Mouse (Mus musculus) heart, embryonic 16.5 days (tissue): ENCODE measurements at regions not wholly inside any gene's neighbourhood (a gene's known extent, or its start where the extent isn't known, plus 50 kb on each side); places are given as distances from the start of the nearest gene placed in this dataset.

Experiments
- ATAC-seq: fragments of 200-750 bp; cut with Nextera tagmentation; replicated peaks from 2 replicates; pipeline ENCODE4 v1.8.0; 2017; ENCODE audit warnings: moderate number of reproducible peaks; ENCODE audit not compliant: insufficient read depth, low FRiP score; ENCODE audit errors: extremely low read depth
- H3K27ac ChIP-seq: fragments of 300-500 bp; sonication (generic); 2 replicates; pipeline ENCODE4 v1.5.1; 2014; ENCODE audit warnings: mild to moderate bottlenecking, low read length, control low read depth, moderate library complexity
- H3K27me3 ChIP-seq: fragments of 300-500 bp; sonication (generic); 2 replicates; pipeline ENCODE4 v1.6.1; 2014; ENCODE audit warnings: low read length, mixed read lengths; ENCODE audit not compliant: control insufficient read depth, insufficient read depth
- H3K36me3 ChIP-seq: fragments of 300-500 bp; sonication (generic); 2 replicates; pipeline ENCODE4 v1.6.1; 2014; ENCODE audit not compliant: control insufficient read depth, insufficient read depth
- H3K4me1 ChIP-seq: fragments of 300-500 bp; sonication (generic); 2 replicates; pipeline ENCODE4 v1.6.1; 2014; ENCODE audit warnings: low read length, mixed read lengths; ENCODE audit not compliant: control insufficient read depth, insufficient read depth
- H3K4me2 ChIP-seq: fragments of 300-500 bp; sonication (generic); 2 replicates; pipeline ENCODE4 v1.6.1; 2014; ENCODE audit warnings: low read depth, mild to moderate bottlenecking, control low read depth, low read length
- H3K4me3 ChIP-seq: fragments of 300-500 bp; sonication (generic); 2 replicates; pipeline ENCODE4 v1.5.1; 2014; ENCODE audit warnings: mild to moderate bottlenecking, control low read depth, low read length
- H3K9ac ChIP-seq: fragments of 300-500 bp; sonication (generic); 2 replicates; pipeline ENCODE4 v1.6.1; 2014; ENCODE audit warnings: low read length, control low read depth
- H3K9me3 ChIP-seq: fragments of 300-500 bp; sonication (generic); replicated peaks from 2 replicates; pipeline ENCODE4 v1.6.1; 2016; ENCODE audit warnings: low read length; ENCODE audit not compliant: control insufficient read depth
- WGBS: fragments of 180-500 bp; shearing (Covaris S2); extraction: QIAGEN DNeasy Blood & Tissue Kit; methylation state at CpG from one replicate; pipeline ENCODE4 v1.1.7; 2014; 5-methylcytosine and 5-hydroxymethylcytosine counted together

GRCm38 (mm10) chr13:101895161-101895560, 127.1 kb upstream of the Pik3r1 start:
- Histone ChIP-seq H3K27me3 (no peaks in the 10 kb centered on the region), H3K9me3 (no peaks in the 10 kb centered on the region), H3K36me3 (no peaks in the 10 kb centered on the region), H3K27ac (no peak overlapping the region), H3K4me2 (no peak overlapping the region), H3K4me1 (no peaks in the 10 kb centered on the region), H3K4me3 (no peak overlapping the region), H3K9ac (no peak overlapping the region)
- 80% methylated on average over 7 of the region's 7 CpGs for WGBS
- ATAC-seq: no peak

- H3K27ac ChIP-seq: no peak overlapping the region
- H3K4me1 ChIP-seq: no peaks in the 10 kb centered on the region
- no peak overlapping the region for H3K4me3 ChIP-seq
- ATAC-seq: no peak
- no peak overlapping the region for H3K9ac ChIP-seq
- no peak overlapping the region for H3K4me2 ChIP-seq
- H3K27me3 ChIP-seq: no peaks in the 10 kb centered on the region
- WGBS: 89% methylated on average over 4 of the region's 4 CpGs
- no peaks in the 10 kb centered on the region for H3K36me3 ChIP-seq
- H3K9me3 ChIP-seq: no peaks in the 10 kb centered on the region
Measured at GRCm38 (mm10) chr13:101895686-101896085, 127.7 kb upstream of the Pik3r1 start.

GRCm38 (mm10) chr13:101896946-101897345, 128.9 kb upstream of the Pik3r1 start:
- Histone ChIP-seq H3K9ac (no peak overlapping the region), H3K9me3 (no peaks in the 10 kb centered on the region), H3K4me3 (no peak overlapping the region), H3K4me1 (no peaks in the 10 kb centered on the region), H3K27me3 (no peaks in the 10 kb centered on the region), H3K36me3 (no peaks in the 10 kb centered on the region), H3K27ac (no peak overlapping the region), H3K4me2 (no peak overlapping the region)
- WGBS: 83% methylated on average over 4 of the region's 4 CpGs
- ATAC-seq: no peak

- no peak overlapping the region for H3K4me2 ChIP-seq
- no peaks in the 10 kb centered on the region for H3K4me1 ChIP-seq
- H3K27me3 ChIP-seq: no peaks in the 10 kb centered on the region
- H3K27ac ChIP-seq: no peak overlapping the region
- no peak overlapping the region for H3K4me3 ChIP-seq
- H3K9me3 ChIP-seq: no peaks in the 10 kb centered on the region
- H3K36me3 ChIP-seq: no peaks in the 10 kb centered on the region
- no peak overlapping the region for H3K9ac ChIP-seq
- no peak for ATAC-seq
- 55% methylated on average over 7 of the region's 7 CpGs for WGBS
Measured at GRCm38 (mm10) chr13:101902213-101902612, 134.2 kb upstream of the Pik3r1 start.

GRCm38 (mm10) chr13:101905909-101906676, 138.1 kb upstream of the Pik3r1 start:
- Histone ChIP-seq H3K27ac (no peak overlapping the region), H3K4me1 (no peaks in the 10 kb centered on the region), H3K4me2 (no peak overlapping the region), H3K9ac (no peak overlapping the region), H3K9me3 (no peaks in the 10 kb centered on the region), H3K27me3 (no peaks in the 10 kb centered on the region), H3K36me3 (no peaks in the 10 kb centered on the region), H3K4me3 (no peak overlapping the region)
- ATAC-seq: no peak
- 86% methylated on average over 7 of the region's 7 CpGs for WGBS

GRCm38 (mm10) chr13:101909026-101909425, 141.0 kb upstream of the Pik3r1 start:
- H3K9ac ChIP-seq: no peak overlapping the region
- no peak overlapping the region for H3K4me3 ChIP-seq
- H3K4me1 ChIP-seq: no peaks in the 10 kb centered on the region
- WGBS: 68% methylated on average over 5 of the region's 5 CpGs
- no peaks in the 10 kb centered on the region for H3K9me3 ChIP-seq
- H3K27ac ChIP-seq: no peak overlapping the region
- H3K36me3 ChIP-seq: no peaks in the 10 kb centered on the region
- no peaks in the 10 kb centered on the region for H3K27me3 ChIP-seq
- H3K4me2 ChIP-seq: no peak overlapping the region
- no peak for ATAC-seq

GRCm38 (mm10) chr13:101910687-101911086, 142.7 kb upstream of the Pik3r1 start:
- ATAC-seq: no peak
- Histone ChIP-seq H3K27me3 (no peaks in the 10 kb centered on the region), H3K9ac (no peak overlapping the region), H3K4me1 (peaks cover 15% of the 10 kb centered on the region), H3K9me3 (no peaks in the 10 kb centered on the region), H3K4me2 (no peak overlapping the region), H3K36me3 (no peaks in the 10 kb centered on the region), H3K4me3 (no peak overlapping the region), H3K27ac (no peak overlapping the region)
- 90% methylated on average over 5 of the region's 5 CpGs for WGBS

GRCm38 (mm10) chr13:101914132-101914531, 146.1 kb upstream of the Pik3r1 start:
- H3K4me2 ChIP-seq: no peak overlapping the region
- no peaks in the 10 kb centered on the region for H3K36me3 ChIP-seq
- H3K9ac ChIP-seq: no peak overlapping the region
- no peak overlapping the region for H3K4me3 ChIP-seq
- H3K4me1 ChIP-seq: peaks cover 22% of the 10 kb centered on the region
- no peaks in the 10 kb centered on the region for H3K27me3 ChIP-seq
- WGBS: 89% methylated on average over 4 of the region's 4 CpGs
- H3K9me3 ChIP-seq: no peaks in the 10 kb centered on the region
- H3K27ac ChIP-seq: no peak overlapping the region; the same call in 1 of the 2 replicates
- ATAC-seq: no peak

- no peak overlapping the region for H3K4me3 ChIP-seq
- no peak overlapping the region for H3K4me2 ChIP-seq
- no peaks in the 10 kb centered on the region for H3K27me3 ChIP-seq
- peaks cover 22% of the 10 kb centered on the region for H3K4me1 ChIP-seq
- H3K36me3 ChIP-seq: no peaks in the 10 kb centered on the region
- ATAC-seq: peak; percentile 65; the same call in 1 of the 2 replicates
- no peak overlapping the region for H3K9ac ChIP-seq
- H3K27ac ChIP-seq: peak overlapping the region; percentile 64
- WGBS: 15% methylated on average over 5 of the region's 5 CpGs
- H3K9me3 ChIP-seq: no peaks in the 10 kb centered on the region
Measured at GRCm38 (mm10) chr13:101914691-101915541, 146.9 kb upstream of the Pik3r1 start.
